Mouse (Mus musculus) lung, embryonic 16.5 days (tissue): ENCODE results near the gene Rfpl4. TPM values are rescaled to one million over a fixed set of nuclear protein-coding genes. Genes with fewer than 3 reads are reported as not detected.

Source experiments
- ATAC-seq: fragments of 200-750 bp; cut with Nextera tagmentation; 2 replicates; pipeline ENCODE4 v1.8.0; 2017; ENCODE audit warnings: low read depth, mild to moderate bottlenecking, moderate library complexity
- H3K27ac ChIP-seq: fragments of 300-500 bp; sonication (generic); 2 replicates; pipeline ENCODE4 v1.5.1; 2014; ENCODE audit warnings: mild to moderate bottlenecking, control low read depth, low read length
- H3K27me3 ChIP-seq: fragments of 300-500 bp; sonication (generic); 2 replicates; pipeline ENCODE4 v1.6.1; 2014; ENCODE audit warnings: low read depth, low read length, mixed read lengths; ENCODE audit not compliant: control insufficient read depth, insufficient read depth
- H3K36me3 ChIP-seq: fragments of 300-500 bp; sonication (generic); 2 replicates; pipeline ENCODE4 v1.6.1; 2014; ENCODE audit warnings: low read length; ENCODE audit not compliant: control insufficient read depth, insufficient read depth
- H3K4me1 ChIP-seq: fragments of 300-500 bp; sonication (generic); replicated peaks from 2 replicates; pipeline ENCODE4 v1.6.1; 2014; ENCODE audit warnings: low read length, mixed read lengths; ENCODE audit not compliant: control insufficient read depth, insufficient read depth
- H3K4me2 ChIP-seq: fragments of 300-500 bp; sonication (generic); 2 replicates; pipeline ENCODE4 v1.6.1; 2014; ENCODE audit warnings: low read depth, low read length, control low read depth
- H3K4me3 ChIP-seq: fragments of 300-500 bp; sonication (generic); 2 replicates; pipeline ENCODE4 v1.5.1; 2014; ENCODE audit warnings: mild to moderate bottlenecking, low read length, control low read depth
- H3K9ac ChIP-seq: fragments of 300-500 bp; sonication (generic); 2 replicates; pipeline ENCODE4 v1.6.1; 2014; ENCODE audit warnings: low read length, control low read depth
- H3K9me3 ChIP-seq: fragments of 300-500 bp; sonication (generic); 2 replicates; pipeline ENCODE4 v1.6.1; 2016; ENCODE audit warnings: low read length; ENCODE audit not compliant: control insufficient read depth
- WGBS: fragments of 180-500 bp; shearing (Covaris S2); extraction: QIAGEN DNeasy Blood & Tissue Kit; methylation state at CpG from one replicate; pipeline ENCODE4 v1.1.7; 2014; 5-methylcytosine and 5-hydroxymethylcytosine counted together
- polyA plus RNA-seq: library from polyadenylated mRNA; unstranded; fragments of >200 nt; fragmentation: Nextera tagmentation; extraction: Ambion mirVana; gene quantifications from 2 replicates; pipeline ENCODE4 v1.2.1, GENCODE M21; 2015

Rfpl4 gene
- polyA plus RNA-seq, 1 experiment from 2014 or later, result not detected

- Histone ChIP-seq H3K9me3 (no peaks in the 10 kb centered on the region), H3K36me3 (peaks cover 31% of the 10 kb centered on the region), H3K27me3 (no peaks in the 10 kb centered on the region), H3K4me3 (no peak overlapping the region), H3K27ac (no peak overlapping the region), H3K4me2 (no peak overlapping the region), H3K9ac (no peak overlapping the region), H3K4me1 (no peaks in the 10 kb centered on the region)
- 74% methylated on average over 3 of the region's 3 CpGs for WGBS
- ATAC-seq, result no peak
These were observed 17.0 kb downstream of the Rfpl4 start for GRCm38 (mm10) chr7:5099796-5100195.

- Histone ChIP-seq H3K27ac (no peak overlapping the region), H3K9me3 (no peaks in the 10 kb centered on the region), H3K4me3 (no peak overlapping the region), H3K36me3 (peaks cover 35% of the 10 kb centered on the region), H3K27me3 (no peaks in the 10 kb centered on the region), H3K9ac (no peak overlapping the region), H3K4me2 (no peak overlapping the region), H3K4me1 (no peaks in the 10 kb centered on the region)
- WGBS, result 93% methylated on average over 5 of the region's 5 CpGs
- no peak for ATAC-seq
These were observed 18.0 kb downstream of the Rfpl4 start for GRCm38 (mm10) chr7:5098769-5099168.

GRCm38 (mm10) chr7:5092831-5093510 lies 23.8 kb downstream of the Rfpl4 start:
- Histone ChIP-seq H3K27ac (no peak overlapping the region), H3K27me3 (no peaks in the 10 kb centered on the region), H3K36me3 (peaks cover 53% of the 10 kb centered on the region), H3K9ac (no peak overlapping the region), H3K4me2 (no peak overlapping the region), H3K9me3 (no peaks in the 10 kb centered on the region), H3K4me3 (no peak overlapping the region), H3K4me1 (no peaks in the 10 kb centered on the region)
- no peak for ATAC-seq
- WGBS, result 80% methylated on average over 21 of the region's 21 CpGs

- Histone ChIP-seq H3K4me3 (no peak overlapping the region), H3K9ac (no peak overlapping the region), H3K36me3 (peaks cover 48% of the 10 kb centered on the region), H3K27ac (no peak overlapping the region), H3K4me2 (no peak overlapping the region), H3K27me3 (no peaks in the 10 kb centered on the region), H3K9me3 (no peaks in the 10 kb centered on the region), H3K4me1 (no peaks in the 10 kb centered on the region)
- 69% methylated on average over 6 of the region's 6 CpGs for WGBS
- no peak for ATAC-seq
These were observed 24.4 kb downstream of the Rfpl4 start for GRCm38 (mm10) chr7:5092381-5092780.

- H3K9ac ChIP-seq, result no peak overlapping the region
- no peak overlapping the region for H3K4me3 ChIP-seq
- WGBS, result 91% methylated on average over 15 of the region's 15 CpGs
- no peaks in the 10 kb centered on the region for H3K9me3 ChIP-seq
- no peaks in the 10 kb centered on the region for H3K27me3 ChIP-seq
- ATAC-seq, result no peak
- no peaks in the 10 kb centered on the region for H3K4me1 ChIP-seq
- H3K36me3 ChIP-seq, result peaks cover 44% of the 10 kb centered on the region
- H3K4me2 ChIP-seq, result no peak overlapping the region
- no peak overlapping the region for H3K27ac ChIP-seq
These were observed 25.6 kb downstream of the Rfpl4 start for GRCm38 (mm10) chr7:5091008-5091728.

- Histone ChIP-seq H3K9ac (no peak overlapping the region), H3K36me3 (peaks cover 36% of the 10 kb centered on the region), H3K4me3 (no peak overlapping the region), H3K4me2 (no peak overlapping the region), H3K9me3 (no peaks in the 10 kb centered on the region), H3K27me3 (no peaks in the 10 kb centered on the region), H3K4me1 (no peaks in the 10 kb centered on the region), H3K27ac (no peak overlapping the region)
- 88% methylated on average over 15 of the region's 15 CpGs for WGBS
- ATAC-seq, result no peak
These were observed 26.9 kb downstream of the Rfpl4 start for GRCm38 (mm10) chr7:5089853-5090252.

- Histone ChIP-seq H3K4me2 (no peak overlapping the region), H3K27me3 (no peaks in the 10 kb centered on the region), H3K4me1 (no peaks in the 10 kb centered on the region), H3K36me3 (peaks cover 32% of the 10 kb centered on the region), H3K4me3 (no peak overlapping the region), H3K9ac (no peak overlapping the region), H3K27ac (no peak overlapping the region), H3K9me3 (no peaks in the 10 kb centered on the region)
- 79% methylated on average over 4 of the region's 4 CpGs for WGBS
- ATAC-seq, result no peak
These were observed 28.9 kb downstream of the Rfpl4 start for GRCm38 (mm10) chr7:5087886-5088285.

GRCm38 (mm10) chr7:5086921-5087440 lies 29.8 kb downstream of the Rfpl4 start:
- H3K36me3 ChIP-seq, result peaks cover 28% of the 10 kb centered on the region
- H3K4me2 ChIP-seq, result no peak overlapping the region
- peaks cover 6% of the 10 kb centered on the region for H3K4me1 ChIP-seq
- WGBS, result 86% methylated on average over 5 of the region's 5 CpGs
- H3K9ac ChIP-seq, result no peak overlapping the region
- no peak overlapping the region for H3K27ac ChIP-seq
- no peaks in the 10 kb centered on the region for H3K27me3 ChIP-seq
- ATAC-seq, result no peak
- H3K9me3 ChIP-seq, result no peaks in the 10 kb centered on the region
- H3K4me3 ChIP-seq, result no peak overlapping the region

GRCm38 (mm10) chr7:5085512-5085911 lies 31.2 kb downstream of the Rfpl4 start:
- no peaks in the 10 kb centered on the region for H3K9me3 ChIP-seq
- H3K27ac ChIP-seq, result no peak overlapping the region
- H3K4me1 ChIP-seq, result peaks cover 17% of the 10 kb centered on the region
- no peak overlapping the region for H3K9ac ChIP-seq
- no peaks in the 10 kb centered on the region for H3K27me3 ChIP-seq
- no peak overlapping the region for H3K4me2 ChIP-seq
- 93% methylated on average over 1 of the region's 1 CpGs for WGBS
- H3K36me3 ChIP-seq, result peaks cover 20% of the 10 kb centered on the region
- H3K4me3 ChIP-seq, result no peak overlapping the region
- no peak for ATAC-seq
